10 mouse cellular contexts compared by ENCODE assay signal in genomic region chr10:68356973-68357372, GRCm38 (mm10).
A peak's percentile ranks its signal among the peaks of the same experiment; 100 is the strongest.
DNase-seq lines count a peak whose midpoint lies in the region; ATAC-seq lines count a peak whose summit lies in the region.
"Had no signal": no experiment of that assay in that cellular context is flagged by ENCODE, and none has a peak within 500 bp of the region (broad histone marks: within the 10 kb centered on the region; RNA-seq: fewer than 3 reads in every experiment).

No protein-coding gene starts in this region.

- no peaks in the 10 kb centered on the region for H3K9me3 ChIP-seq in embryonic facial prominence, embryonic 13.5 days
- H3K9me3 ChIP-seq in limb, embryonic 11.5 days (ENCODE audit: control insufficient read depth, low read length), result no peaks in the 10 kb centered on the region
- H3K9me3 ChIP-seq in neural tube, embryonic 15.5 days (replicated peaks), result no peaks in the 10 kb centered on the region

- H3K9ac ChIP-seq in embryonic facial prominence, embryonic 13.5 days, result no peak overlapping the region
- no peak overlapping the region for H3K9ac ChIP-seq in limb, embryonic 11.5 days (ENCODE audit: low read length)
- H3K9ac ChIP-seq in neural tube, embryonic 15.5 days (replicated peaks), result no peak overlapping the region

- H3K4me2 ChIP-seq in embryonic facial prominence, embryonic 13.5 days, result no peak overlapping the region
- no peak overlapping the region for H3K4me2 ChIP-seq in limb, embryonic 11.5 days (ENCODE audit: low read depth, severe bottlenecking)
- H3K4me2 ChIP-seq in neural tube, embryonic 15.5 days, result no peak overlapping the region

- peaks cover 35% of the 10 kb centered on the region for H3K4me1 ChIP-seq in embryonic facial prominence, embryonic 13.5 days
- no peaks in the 10 kb centered on the region; the same call in 1 of the 2 replicates for H3K4me1 ChIP-seq in limb, embryonic 11.5 days (ENCODE audit: control insufficient read depth, insufficient read depth, low read length)
- H3K4me1 ChIP-seq in neural tube, embryonic 15.5 days, result peaks cover 20% of the 10 kb centered on the region

- no peak overlapping the region for H3K4me3 ChIP-seq in embryonic facial prominence, embryonic 13.5 days
- H3K4me3 ChIP-seq in limb, embryonic 11.5 days (ENCODE audit: low read depth, low read length), result no peak overlapping the region
- H3K4me3 ChIP-seq in neural tube, embryonic 15.5 days (replicated peaks), result no peak overlapping the region
- H3K4me3 ChIP-seq: erythroblast, embryonic 14.5 days; myocyte had no signal

- DNase-seq in retina, postnatal 1 day, result peak; percentile 8
- DNase-seq in retina, embryonic 14.5 days (ENCODE audit: low spot score), result no peak
- DNase-seq in R1 (ENCODE audit: low read depth, low spot score), result peak; percentile 69
- peak; percentile 75 for DNase-seq in limb, embryonic 11.5 days (ENCODE audit: low spot score)
- no peak for DNase-seq in left cerebral cortex, adult 11 months (ENCODE audit: low spot score)

- no peaks in the 10 kb centered on the region for H3K27me3 ChIP-seq in embryonic facial prominence, embryonic 13.5 days
- no peaks in the 10 kb centered on the region for H3K27me3 ChIP-seq in limb, embryonic 11.5 days (ENCODE audit: control insufficient read depth, insufficient read depth, low read length)
- H3K27me3 ChIP-seq in neural tube, embryonic 15.5 days (replicated peaks), result no peaks in the 10 kb centered on the region

- H3K36me3 ChIP-seq in embryonic facial prominence, embryonic 13.5 days, result no peaks in the 10 kb centered on the region
- no peaks in the 10 kb centered on the region for H3K36me3 ChIP-seq in limb, embryonic 11.5 days (ENCODE audit: control insufficient read depth, insufficient read depth, low read length)
- no peaks in the 10 kb centered on the region for H3K36me3 ChIP-seq in neural tube, embryonic 15.5 days

- H3K27ac ChIP-seq in embryonic facial prominence, embryonic 13.5 days, result peak overlapping the region; percentile 88
- peak overlapping the region; percentile 76 for H3K27ac ChIP-seq in limb, embryonic 11.5 days (replicated peaks; ENCODE audit: low read depth, low read length)
- H3K27ac ChIP-seq in neural tube, embryonic 15.5 days (replicated peaks), result no peak overlapping the region

- 40% methylated on average over 6 of the region's 6 CpGs for WGBS in embryonic facial prominence, embryonic 13.5 days
- WGBS in limb, embryonic 11.5 days, result 7% methylated on average over 6 of the region's 6 CpGs
- WGBS in neural tube, embryonic 15.5 days, result 39% methylated on average over 6 of the region's 6 CpGs

- ATAC-seq in embryonic facial prominence, embryonic 13.5 days (ENCODE audit: insufficient number of reproducible peaks, insufficient read depth, low FRiP score, low TSS enrichment, low read depth), result no peak
- 0 out of 2 replicates have a peak, but pooled peaks have one; percentile 24 for ATAC-seq in limb, embryonic 11.5 days (ENCODE audit: insufficient number of reproducible peaks, low FRiP score, low TSS enrichment, low read depth)
- ATAC-seq in neural tube, embryonic 15.5 days (ENCODE audit: low FRiP score), result no peak
- ATAC-seq in granulocyte monocyte progenitor cell, adult 5-6 weeks (replicated peaks; ENCODE audit: poor library complexity, severe bottlenecking), result no peak

Comparison
In these comparisons a context has a peak if more than half of its experiments do, and no peak if none do; other contexts are left out.
1. DNase-seq: peak in retina, postnatal 1 day (single experiment), R1 (single experiment) and limb, embryonic 11.5 days (single experiment); none in retina, embryonic 14.5 days (single experiment) and left cerebral cortex, adult 11 months (single experiment).